Mouse (Mus musculus) bone marrow macrophage, adult 2 months (primary cell): ENCODE data around the gene Cdk14. TPM values are rescaled to one million over a fixed set of nuclear protein-coding genes. Genes with fewer than 3 reads are reported as not detected.

Experiments used
- H3K27ac ChIP-seq: 2 replicates; pipeline ENCODE4 v1.5.1; 2012; ENCODE audit warnings: low read depth, low read length; ENCODE audit not compliant: insufficient read depth
- H3K4me1 ChIP-seq: 2 replicates; pipeline ENCODE4 v1.6.1; 2012; ENCODE audit warnings: low read length; ENCODE audit not compliant: control insufficient read depth, insufficient read depth
- H3K4me3 ChIP-seq: 2 replicates; pipeline ENCODE4 v1.5.1; 2012; ENCODE audit warnings: mild to moderate bottlenecking, low read length, moderate library complexity; ENCODE audit not compliant: insufficient read depth
- CTCF ChIP-seq: IDR thresholded peaks from 2 replicates; pipeline ENCODE4 v1.5.1; 2012; ENCODE audit warnings: low read depth, mild to moderate bottlenecking, low read length, moderate library complexity
- POLR2A ChIP-seq: IDR thresholded peaks from 2 replicates; pipeline ENCODE4 v1.6.1; 2012; ENCODE audit warnings: mild to moderate bottlenecking, low read depth, low read length, borderline replicate concordance
- polyA plus RNA-seq: library from polyadenylated mRNA; stranded (reverse); fragments of >200 nt; gene quantifications from 2 replicates; pipeline ENCODE4 v1.2.4, GENCODE M21; 2012; ENCODE audit not compliant: missing spikeins, insufficient read depth, insufficient read length

Cdk14 gene
- polyA plus RNA-seq: 43.0 and 43.6 TPM in 2 replicates

- H3K4me3 ChIP-seq: peak within 1 kb of the TSS; percentile 73
- peaks cover 23% of the 10 kb centered on the region for H3K4me1 ChIP-seq
- peak within 1 kb of the TSS; percentile 98 for H3K27ac ChIP-seq
- no peak for TF ChIP-seq CTCF
- TF ChIP-seq POLR2A: no peak
These were observed at the start of gene Cdk14 for GRCm38 (mm10) chr5:5419992-5420455. Cdk14 (minus strand) TSS chr5:5420312.

- H3K4me1 ChIP-seq: peaks cover 5% of the 10 kb centered on the region
- H3K27ac ChIP-seq: no peak overlapping the region
- TF ChIP-seq CTCF (no peak), POLR2A (no peak)
- H3K4me3 ChIP-seq: no peak overlapping the region
These were observed 45.1 kb upstream of the Cdk14 start for GRCm38 (mm10) chr5:5465256-5465655.

- TF ChIP-seq CTCF: no peak
- no peak for TF ChIP-seq POLR2A
- H3K4me1 ChIP-seq: 0 out of 2 replicates have a peak, but pooled peaks cover 2% of the 10 kb centered on the region
- no peak overlapping the region for H3K4me3 ChIP-seq
- no peak overlapping the region for H3K27ac ChIP-seq
These were observed 11.8 kb upstream of the Cdk14 start for GRCm38 (mm10) chr5:5431746-5432438.

GRCm38 (mm10) chr5:5423723-5424171, 3.6 kb upstream of the Cdk14 start:
- Histone ChIP-seq H3K4me1 (peaks cover 18% of the 10 kb centered on the region), H3K4me3 (no peak overlapping the region), H3K27ac (no peak overlapping the region)
- TF ChIP-seq CTCF (no peak), POLR2A (no peak)

- Histone ChIP-seq H3K4me3 (no peak overlapping the region), H3K4me1 (peaks cover 19% of the 10 kb centered on the region), H3K27ac (no peak overlapping the region)
- TF ChIP-seq POLR2A (no peak), CTCF (no peak)
These were observed 3.0 kb upstream of the Cdk14 start for GRCm38 (mm10) chr5:5423081-5423480.

- no peak for TF ChIP-seq POLR2A
- no peak for TF ChIP-seq CTCF
- H3K27ac ChIP-seq: peak overlapping the region; percentile 77
- H3K4me3 ChIP-seq: no peak overlapping the region
- peaks cover 19% of the 10 kb centered on the region for H3K4me1 ChIP-seq
These were observed 1.3 kb upstream of the Cdk14 start for GRCm38 (mm10) chr5:5421439-5421838.

- H3K4me1 ChIP-seq: peaks cover 30% of the 10 kb centered on the region
- H3K27ac ChIP-seq: peak overlapping the region; percentile 98
- peak overlapping the region; percentile 61 for H3K4me3 ChIP-seq
- TF ChIP-seq POLR2A (no peak), CTCF (no peak)
These were observed 859 bp downstream of the Cdk14 start for GRCm38 (mm10) chr5:5419253-5419652.

- no peak for TF ChIP-seq CTCF
- TF ChIP-seq POLR2A: no peak
- Histone ChIP-seq H3K4me3 (no peak overlapping the region), H3K4me1 (peaks cover 16% of the 10 kb centered on the region), H3K27ac (peak overlapping the region; percentile 35; the same call in 1 of the 2 replicates)
These were observed 5.3 kb downstream of the Cdk14 start for GRCm38 (mm10) chr5:5414835-5415234.

GRCm38 (mm10) chr5:5411886-5412285, 8.2 kb downstream of the Cdk14 start:
- no peak overlapping the region for H3K27ac ChIP-seq
- no peak overlapping the region for H3K4me3 ChIP-seq
- TF ChIP-seq POLR2A (no peak), CTCF (no peak)
- peaks cover 13% of the 10 kb centered on the region for H3K4me1 ChIP-seq

- TF ChIP-seq CTCF: no peak
- TF ChIP-seq POLR2A: no peak
- H3K27ac ChIP-seq: no peak overlapping the region
These were observed 18.1 kb downstream of the Cdk14 start for GRCm38 (mm10) chr5:5401986-5402385.

More at GRCm38 (mm10) chr5:5401986-5402385, 18.1 kb downstream of the Cdk14 start:
- no peak overlapping the region for H3K4me3 ChIP-seq
- peaks cover 13% of the 10 kb centered on the region for H3K4me1 ChIP-seq
